Mouse (Mus musculus): ENCODE results near the gene Ebpl. TPM values are rescaled to one million over a fixed set of nuclear protein-coding genes. Genes with fewer than 3 reads are reported as not detected.
A peak's percentile ranks its signal among the peaks of the same experiment; 100 is the strongest.

The Ebpl gene
- total and polyA plus RNA-seq, 3 experiments, result 1.0 to 14.3 (median 3.4) TPM

DNA sequence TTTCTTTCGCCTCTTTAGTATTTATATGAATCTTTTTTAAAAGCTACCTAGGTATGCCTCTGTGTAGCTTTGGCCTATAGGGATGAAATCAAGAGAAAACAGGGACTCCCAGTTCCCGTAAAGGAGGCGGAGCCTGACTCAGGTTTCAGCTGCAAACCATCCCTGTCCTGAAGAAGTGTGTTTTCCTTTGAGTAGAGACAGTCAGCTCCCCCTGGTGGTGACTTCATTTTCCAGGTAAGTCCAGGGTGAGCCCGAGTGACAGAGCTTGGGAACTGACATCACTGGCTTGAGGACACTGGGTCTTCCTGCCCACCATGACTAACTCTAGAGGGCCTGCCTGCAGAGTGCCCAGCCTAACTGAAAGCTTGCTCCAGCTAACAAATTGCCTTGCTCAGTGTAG, 43.4 kb downstream of the Ebpl start:
- Histone ChIP-seq H3K4me3 (ENCODE audit: control insufficient read depth in 1 of 2, insufficient read depth in 1 of 2, low read depth in 2 of 2, low read length in 2 of 2) (no peak overlapping the region), H3K27ac (ENCODE audit: control insufficient read depth, low read depth, low read length) (no peak overlapping the region), H3K27me3 (ENCODE audit: control insufficient read depth in 1 of 2, insufficient read depth in 2 of 2, low read length in 2 of 2) (no peaks in the 10 kb centered on the region), H3K9ac (ENCODE audit: control insufficient read depth, low read depth, low read length, poor library complexity, severe bottlenecking) (no peak overlapping the region), H3K36me3 (ENCODE audit: control insufficient read depth in 1 of 2, insufficient read depth in 2 of 2, low read length in 2 of 2) (no peaks in the 10 kb centered on the region; a peak in 1 of 4 replicates), H3K9me3 (replicated peaks; ENCODE audit: insufficient read depth, low read length) (no peaks in the 10 kb centered on the region), H3K4me1 (ENCODE audit: control insufficient read depth in 1 of 2, insufficient read depth in 2 of 2, low read length in 2 of 2) (peaks cover 0 to 8% of the 10 kb centered on the region in 2 experiments; a peak in 1 of 4 replicates), H3K79me2 (ENCODE audit: control insufficient read depth, insufficient read depth, low read length, poor library complexity) (no peaks in the 10 kb centered on the region)
- DNase-seq (ENCODE audit: low read depth, low spot score), result peak; percentile 78
- TF ChIP-seq ZC3H11A (IDR thresholded peaks at IDR 0.05; ENCODE audit: low read depth, low read length) (peak; percentile 9; the same call in 1 of the 2 replicates), ZMIZ1 (IDR thresholded peaks at IDR 0.05; ENCODE audit: low read depth, low read length) (no peak), SMC3 (IDR thresholded peaks at IDR 0.05; ENCODE audit: low read depth, low read length) (peak; percentile 52), RAD21 (IDR thresholded peaks at IDR 0.05; ENCODE audit: low read depth, low read length) (peak; percentile 38), CTCF (IDR thresholded peaks at IDR 0.05 in 2 of 3, conservative IDR thresholded peaks at IDR 0.05 in 1 of 3; ENCODE audit: control insufficient read depth in 1 of 3, insufficient read depth in 1 of 3, low read depth in 2 of 3, low read length in 3 of 3, poor library complexity in 1 of 3, severe bottlenecking in 1 of 3) (peak; percentile 56 to 75 (median 73)), ZKSCAN1 (IDR thresholded peaks at IDR 0.05; ENCODE audit: low read depth, low read length) (no peak), POLR2A (IDR thresholded peaks at IDR 0.05; ENCODE audit: control insufficient read depth in 1 of 2, insufficient read depth in 1 of 2, low read depth in 1 of 2, low read length in 2 of 2, poor library complexity in 1 of 2) (no peak)

DNA sequence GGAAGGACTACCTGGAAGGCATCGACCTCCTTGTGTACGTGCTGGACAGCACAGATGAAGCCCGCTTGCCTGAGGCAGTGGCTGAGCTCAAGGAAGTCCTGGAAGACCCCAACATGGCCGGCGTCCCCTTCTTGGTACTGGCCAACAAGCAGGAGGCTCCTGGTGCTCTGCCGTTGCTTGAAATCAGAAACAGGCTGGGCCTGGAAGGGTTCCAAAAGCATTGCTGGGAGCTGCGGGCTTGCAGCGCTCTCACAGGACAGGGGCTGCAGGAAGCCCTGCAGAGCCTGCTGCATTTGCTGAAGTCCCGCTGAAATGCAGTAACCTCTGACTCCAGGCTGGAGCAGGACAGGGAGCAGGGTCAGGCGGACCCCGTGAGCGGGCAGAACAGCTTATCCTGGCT, 49.3 kb downstream of the Ebpl start:
- H3K9ac ChIP-seq (ENCODE audit: control insufficient read depth, low read depth, low read length, poor library complexity, severe bottlenecking), result peak overlapping the region; percentile 35

More for the DNA sequence above, 49.3 kb downstream of the Ebpl start:
- peak; percentile 63 for DNase-seq (ENCODE audit: low read depth, low spot score)
- H3K4me3 ChIP-seq (ENCODE audit: control insufficient read depth in 1 of 2, insufficient read depth in 1 of 2, low read depth in 2 of 2, low read length in 2 of 2), result peak overlapping the region in 1 of 2 experiments; percentile 38; a peak in 2 of 4 replicates
- no peaks in the 10 kb centered on the region for H3K9me3 ChIP-seq (replicated peaks; ENCODE audit: insufficient read depth, low read length)
- H3K79me2 ChIP-seq (ENCODE audit: control insufficient read depth, insufficient read depth, low read length, poor library complexity), result no peaks in the 10 kb centered on the region
- H3K4me1 ChIP-seq (ENCODE audit: control insufficient read depth in 1 of 2, insufficient read depth in 2 of 2, low read length in 2 of 2), result peaks cover 0 to 19% of the 10 kb centered on the region in 2 experiments; a peak in 3 of 4 replicates
- no peak for TF ChIP-seq UBTF (IDR thresholded peaks at IDR 0.05; ENCODE audit: borderline replicate concordance, insufficient read depth, low read depth, low read length)
- TF ChIP-seq ELF1 (IDR thresholded peaks at IDR 0.05; ENCODE audit: low read depth, low read length), result no peak
- TF ChIP-seq E2F4 (IDR thresholded peaks at IDR 0.05; ENCODE audit: borderline replicate concordance, low read depth, low read length), result no peak
- no peak for TF ChIP-seq ETS1 (IDR thresholded peaks at IDR 0.05; ENCODE audit: low read depth, low read length)
- TF ChIP-seq SMC3 (IDR thresholded peaks at IDR 0.05; ENCODE audit: low read depth, low read length), result no peak
- TF ChIP-seq USF1 (IDR thresholded peaks at IDR 0.05; ENCODE audit: low read depth, low read length), result no peak
- no peak for TF ChIP-seq CTCF (IDR thresholded peaks at IDR 0.05 in 2 of 3, conservative IDR thresholded peaks at IDR 0.05 in 1 of 3; ENCODE audit: control insufficient read depth in 1 of 3, insufficient read depth in 1 of 3, low read depth in 2 of 3, low read length in 3 of 3, poor library complexity in 1 of 3, severe bottlenecking in 1 of 3)
- no peak for TF ChIP-seq MYB (IDR thresholded peaks at IDR 0.05; ENCODE audit: low read depth, low read length)
- no peak for TF ChIP-seq ZNF384 (IDR thresholded peaks at IDR 0.05; ENCODE audit: low read depth, low read length)
- no peak for TF ChIP-seq RCOR1 (IDR thresholded peaks at IDR 0.05; ENCODE audit: low read depth, low read length)
- TF ChIP-seq NRF1 (IDR thresholded peaks at IDR 0.05; ENCODE audit: insufficient read depth, low read depth, low read length, poor library complexity, severe bottlenecking), result no peak
- TF ChIP-seq RAD21 (IDR thresholded peaks at IDR 0.05; ENCODE audit: low read depth, low read length), result no peak
- no peak for TF ChIP-seq MEF2A (IDR thresholded peaks at IDR 0.05; ENCODE audit: extremely low read depth, insufficient replicate concordance, low read depth, low read length, poor library complexity, severe bottlenecking)
- no peak for TF ChIP-seq CHD2 (IDR thresholded peaks at IDR 0.05; ENCODE audit: low read length)
- TF ChIP-seq EP300 (IDR thresholded peaks at IDR 0.05; ENCODE audit: low read depth in 1 of 2, low read length in 2 of 2), result no peak
- TF ChIP-seq MAFK (IDR thresholded peaks at IDR 0.05; ENCODE audit: borderline replicate concordance, low read depth, low read length), result no peak
- TF ChIP-seq MYC (IDR thresholded peaks at IDR 0.05; ENCODE audit: low read depth, low read length), result no peak
- H3K36me3 ChIP-seq (ENCODE audit: control insufficient read depth in 1 of 2, insufficient read depth in 2 of 2, low read length in 2 of 2), result peaks cover 0 to 6% of the 10 kb centered on the region in 2 experiments; a peak in 1 of 4 replicates
- no peak overlapping the region for H3K27ac ChIP-seq (ENCODE audit: control insufficient read depth, low read depth, low read length)
- H3K27me3 ChIP-seq (ENCODE audit: control insufficient read depth in 1 of 2, insufficient read depth in 2 of 2, low read length in 2 of 2), result no peaks in the 10 kb centered on the region

All from MEL (cell line).